ENCODE assay signal across 8 mouse cellular contexts in the genomic region with DNA sequence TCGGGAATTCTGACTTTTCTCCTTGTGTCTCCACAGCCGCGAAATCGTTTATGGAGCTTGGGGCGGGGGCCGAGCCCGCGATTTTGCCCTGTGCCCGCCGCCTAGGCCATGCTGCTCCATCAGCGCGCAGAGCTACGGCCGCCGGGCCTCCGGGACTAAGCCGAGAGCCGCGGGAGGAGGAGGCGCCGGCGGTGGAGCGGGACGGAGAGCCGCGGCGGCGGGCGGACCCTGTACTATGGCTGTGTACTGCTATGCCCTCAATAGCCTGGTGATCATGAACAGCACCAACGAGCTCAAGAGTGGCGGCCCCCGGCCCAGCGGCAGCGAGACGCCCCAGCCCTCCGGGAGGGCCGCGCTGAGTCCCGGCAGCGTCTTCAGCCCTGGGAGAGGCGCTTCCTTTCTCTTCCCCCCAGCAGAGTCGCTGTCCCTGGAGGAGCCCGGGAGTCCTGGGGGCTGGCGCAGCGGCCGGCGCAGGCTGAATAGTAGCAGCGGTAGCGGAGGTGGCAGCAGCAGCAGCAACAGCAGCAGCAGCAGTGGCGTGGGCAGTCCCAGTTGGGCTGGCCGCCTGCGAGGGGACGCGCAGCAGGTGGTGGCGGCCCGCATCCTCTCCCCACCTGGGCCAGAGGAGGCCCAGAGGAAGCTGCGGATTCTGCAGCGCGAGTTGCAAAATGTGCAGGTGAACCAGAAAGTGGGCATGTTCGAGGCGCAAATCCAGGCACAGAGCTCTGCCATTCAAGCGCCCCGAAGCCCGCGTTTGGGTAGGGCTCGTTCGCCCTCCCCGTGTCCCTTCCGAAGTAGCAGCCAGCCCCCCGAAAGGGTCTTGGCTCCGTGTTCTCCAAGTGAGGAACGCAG. TPM values are rescaled to one million over a fixed set of nuclear protein-coding genes. Genes with fewer than 3 reads are reported as not detected.
DNase-seq lines count a peak whose midpoint lies in the region; ATAC-seq and TF ChIP-seq lines count a peak whose summit lies in the region.

No protein-coding gene starts in this region.

- H3K4me3 ChIP-seq in megakaryocyte, embryonic 14.5 days (replicated peaks): peak overlapping the region; percentile 100
- peak overlapping the region; percentile 85 for H3K4me3 ChIP-seq in cerebellum, adult 2 months (replicated peaks; ENCODE audit: insufficient read depth, low read depth, low read length)
- peak overlapping the region; percentile 51 for H3K4me3 ChIP-seq in liver, embryonic 16.5 days (ENCODE audit: low read depth, low read length)

- H3K9me3 ChIP-seq in megakaryocyte, embryonic 14.5 days: no peaks in the 10 kb centered on the region
- no peaks in the 10 kb centered on the region for H3K9me3 ChIP-seq in liver, embryonic 16.5 days (replicated peaks; ENCODE audit: control insufficient read depth, low read length)

- H3K4me2 ChIP-seq in liver, embryonic 16.5 days (ENCODE audit: low read depth, low read length): peak overlapping the region; percentile 78

- peak overlapping the region; percentile 45; the same call in 1 of the 2 replicates for H3K9ac ChIP-seq in liver, embryonic 16.5 days (ENCODE audit: low read depth, low read length)

- peaks cover 53% of the 10 kb centered on the region for H3K36me3 ChIP-seq in megakaryocyte, embryonic 14.5 days (replicated peaks; ENCODE audit: low read length)
- no peaks in the 10 kb centered on the region for H3K36me3 ChIP-seq in liver, embryonic 16.5 days (ENCODE audit: control insufficient read depth, insufficient read depth)

- peaks cover 83% of the 10 kb centered on the region for H3K4me1 ChIP-seq in megakaryocyte, embryonic 14.5 days
- H3K4me1 ChIP-seq in cerebellum, adult 2 months (ENCODE audit: control insufficient read depth, insufficient read depth, low read length): peaks cover 15% of the 10 kb centered on the region
- peaks cover 29% of the 10 kb centered on the region for H3K4me1 ChIP-seq in liver, embryonic 16.5 days (ENCODE audit: control insufficient read depth, low read depth, low read length)

- 3% methylated on average over 72 of the region's 72 CpGs for WGBS in cerebellum, adult 2 months
- WGBS in liver, embryonic 16.5 days (ENCODE audit: insufficient replicate concordance): 16% methylated on average over 72 of the region's 72 CpGs

- H3K27ac ChIP-seq in cerebellum, adult 2 months (ENCODE audit: insufficient read depth, low read length): peak overlapping the region; percentile 59
- no peak overlapping the region for H3K27ac ChIP-seq in liver, embryonic 16.5 days (ENCODE audit: low read length)

- no peak for TF ChIP-seq CTCF in cerebellum, adult 2 months (IDR thresholded peaks at IDR 0.05; ENCODE audit: borderline replicate concordance, insufficient read depth, low read depth, low read length)

- no peaks in the 10 kb centered on the region for H3K27me3 ChIP-seq in megakaryocyte, embryonic 14.5 days (replicated peaks)
- H3K27me3 ChIP-seq in cerebellum, adult 2 months (ENCODE audit: control insufficient read depth, insufficient read depth, low read length): no peaks in the 10 kb centered on the region
- H3K27me3 ChIP-seq in liver, embryonic 16.5 days (ENCODE audit: control insufficient read depth, insufficient read depth, low read depth, low read length): peaks cover 42% of the 10 kb centered on the region

- 0 out of 2 replicates have a peak, but pooled peaks have one; percentile 14 for TF ChIP-seq POLR2A in cerebellum, adult 2 months (IDR thresholded peaks at IDR 0.05; ENCODE audit: borderline replicate concordance, insufficient read depth, low read length)

- DNase-seq in cerebellum, adult 2 months: peak; percentile 63 to 77
- peak; percentile 55 to 61 for DNase-seq in frontal cortex, postnatal 36 days (ENCODE audit: low spot score in 2 of 2)
- DNase-seq in kidney, postnatal 10 days: peak; percentile 69
- peak; percentile 66 to 67 for DNase-seq in right cerebral cortex, postnatal 10 days (ENCODE audit: low spot score in 2 of 2)

- no peak; the same call in 1 of the 2 replicates for ATAC-seq in megakaryocyte, adult 5-6 weeks (ENCODE audit: poor library complexity, severe bottlenecking)
- ATAC-seq in liver, embryonic 16.5 days (ENCODE audit: low read depth): no peak
- no peak; the same call in 1 of the 2 replicates for ATAC-seq in granulocyte monocyte progenitor cell, adult 5-6 weeks (replicated peaks; ENCODE audit: poor library complexity, severe bottlenecking)

RNA-seq across cellular contexts. Expression of a gene that starts 2.0 kb away (rescaled TPM):
- polyA plus RNA-seq in megakaryocyte, embryonic 14.5 days (2012; ENCODE audit: insufficient read depth, low replicate concordance): 36.8 and 40.6 TPM in 2 replicates
- 11.5 and 12.9 TPM in 2 replicates for total RNA-seq in megakaryocyte, adult 5-6 weeks (2015)
- 10.9 and 13.6 TPM in 2 replicates for total RNA-seq in megakaryocyte, adult 5-6 weeks (2017)
- 31.8 and 34.1 TPM in 2 replicates for polyA plus RNA-seq in cerebellum, adult 2 months (2012; rRNA removed)
- polyA plus RNA-seq in liver, embryonic 16.5 days (2015; fragmentation: Nextera tagmentation; extraction: Ambion mirVana): 1.2 and 1.4 TPM in 2 replicates
- total RNA-seq in granulocyte monocyte progenitor cell, adult 5-6 weeks (2014; fragmentation: Nextera tagmentation): 18.7 and 19.6 TPM in 2 replicates
- 9.6 and 13.3 TPM in 2 replicates for total RNA-seq in granulocyte monocyte progenitor cell, adult 5-6 weeks (2017)

Comparison
In these comparisons a context has a peak if more than half of its experiments do, and no peak if none do; other contexts are left out.
1. RNA of a gene that starts 2.0 kb away (polyA plus RNA-seq): 36.8 to 40.6 TPM in megakaryocyte, embryonic 14.5 days and 31.8 to 34.1 TPM in cerebellum, adult 2 months; 1.2 to 1.4 TPM in liver, embryonic 16.5 days; every median in the first group is over 10 times any median in the second.
2. Peak in every context shown above with its lines, with median percentiles within 50 percentile points of each other: H3K4me3 ChIP-seq and DNase-seq.